Mouse (Mus musculus) forebrain, postnatal 0 days (tissue): ENCODE measurements at regions not wholly inside any gene's neighbourhood (a gene's known extent, or its start where the extent isn't known, plus 50 kb on each side); places are given as distances from the start of the nearest gene placed in this dataset.

Experiments
- ATAC-seq: fragments of 200-750 bp; cut with Nextera tagmentation; 2 replicates; pipeline ENCODE4 v1.8.0; 2017; ENCODE audit warnings: mild to moderate bottlenecking, moderate library complexity
- DNase-seq: peaks from one replicate; pipeline ENCODE4 v3.0.0-alpha.2; 2015
- H3K27ac ChIP-seq: fragments of 300-500 bp; sonication (generic); 2 replicates; pipeline ENCODE4 v1.5.1; 2014; ENCODE audit warnings: low read depth, mild to moderate bottlenecking, antibody characterized with exemption, low read length, moderate library complexity, mixed read lengths
- H3K27me3 ChIP-seq: fragments of 300-500 bp; sonication (generic); 2 replicates; pipeline ENCODE4 v1.6.1; 2014; ENCODE audit warnings: mild to moderate bottlenecking, low read length, mixed read lengths; ENCODE audit not compliant: insufficient read depth
- H3K36me3 ChIP-seq: fragments of 300-500 bp; sonication (generic); 2 replicates; pipeline ENCODE4 v1.6.1; 2014; ENCODE audit warnings: mild to moderate bottlenecking, moderate library complexity; ENCODE audit not compliant: insufficient read depth
- H3K4me1 ChIP-seq: fragments of 300-500 bp; sonication (generic); 2 replicates; pipeline ENCODE4 v1.6.1; 2014; ENCODE audit warnings: antibody characterized with exemption; ENCODE audit not compliant: insufficient read depth
- H3K4me2 ChIP-seq: fragments of 300-500 bp; sonication (generic); 2 replicates; pipeline ENCODE4 v1.6.1; 2014; ENCODE audit warnings: low read depth, mild to moderate bottlenecking, moderate library complexity
- H3K4me3 ChIP-seq: fragments of 300-500 bp; sonication (generic); 2 replicates; pipeline ENCODE4 v1.5.1; 2014; ENCODE audit warnings: low read depth, low read length, mixed read lengths
- H3K9ac ChIP-seq: fragments of 300-500 bp; sonication (generic); 2 replicates; pipeline ENCODE4 v1.6.1; 2014; ENCODE audit warnings: mild to moderate bottlenecking
- H3K9me3 ChIP-seq: fragments of 300-500 bp; sonication (generic); 2 replicates; pipeline ENCODE4 v1.6.1; 2016; ENCODE audit warnings: low read length
- CTCF ChIP-seq: sonication (generic); IDR thresholded peaks from 2 replicates; pipeline ENCODE4 v1.5.1; 2016; ENCODE audit warnings: antibody characterized with exemption, control low read depth, low read depth
- WGBS: fragments of 180-500 bp; shearing (Covaris S2); extraction: QIAGEN DNeasy Blood & Tissue Kit; methylation state at CpG from one replicate; pipeline ENCODE4 v1.1.7; 2014; 5-methylcytosine and 5-hydroxymethylcytosine counted together

DNA sequence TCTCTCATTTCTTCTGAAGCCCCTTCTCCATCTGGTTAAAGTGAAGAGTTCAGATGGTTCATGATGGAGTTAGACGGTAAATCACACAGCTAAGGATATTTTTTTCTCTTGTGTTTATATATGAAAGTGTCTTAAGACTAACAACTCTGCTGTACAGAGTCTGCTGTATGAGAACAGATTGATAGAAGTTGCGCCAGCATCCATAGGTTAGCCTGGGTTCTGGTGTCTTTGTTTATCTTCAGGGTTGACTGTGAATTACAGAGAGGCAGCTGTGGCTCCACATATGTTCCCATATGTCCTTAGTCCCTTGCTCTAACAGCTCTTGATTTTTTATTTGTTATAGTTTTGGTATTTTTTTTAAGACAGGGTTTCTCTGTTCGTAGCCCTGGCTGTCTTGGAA is 334.9 kb upstream of the Api5 start:
- Histone ChIP-seq H3K4me3 (no peak overlapping the region), H3K4me2 (no peak overlapping the region), H3K9ac (no peak overlapping the region), H3K27me3 (no peaks in the 10 kb centered on the region), H3K27ac (no peak overlapping the region), H3K9me3 (no peaks in the 10 kb centered on the region), H3K36me3 (no peaks in the 10 kb centered on the region), H3K4me1 (no peaks in the 10 kb centered on the region)
- peak; percentile 90 for ATAC-seq
- DNase-seq, result peak; percentile 45
- WGBS, result 64% methylated on average over 3 of the region's 3 CpGs
- no peak for TF ChIP-seq CTCF

GRCm38 (mm10) chr2:94772268-94772667 is 334.3 kb upstream of the Api5 start:
- Histone ChIP-seq H3K9me3 (no peaks in the 10 kb centered on the region), H3K4me3 (no peak overlapping the region), H3K4me2 (no peak overlapping the region), H3K36me3 (no peaks in the 10 kb centered on the region), H3K9ac (no peak overlapping the region), H3K4me1 (no peaks in the 10 kb centered on the region), H3K27ac (no peak overlapping the region), H3K27me3 (no peaks in the 10 kb centered on the region)
- no peak for TF ChIP-seq CTCF
- WGBS, result 60% methylated on average over 4 of the region's 4 CpGs
- no peak for ATAC-seq
- no peak for DNase-seq

GRCm38 (mm10) chr2:94766524-94766923 is 328.6 kb upstream of the Api5 start:
- Histone ChIP-seq H3K4me1 (0 out of 2 replicates have a peak, but pooled peaks cover 6% of the 10 kb centered on the region), H3K36me3 (no peaks in the 10 kb centered on the region), H3K4me3 (no peak overlapping the region), H3K27me3 (no peaks in the 10 kb centered on the region), H3K9me3 (no peaks in the 10 kb centered on the region), H3K9ac (no peak overlapping the region), H3K27ac (no peak overlapping the region), H3K4me2 (no peak overlapping the region)
- DNase-seq, result no peak
- no peak for ATAC-seq
- peak; percentile 31; the same call in 1 of the 2 replicates for TF ChIP-seq CTCF
- WGBS, result 96% methylated on average over 2 of the region's 2 CpGs

DNA sequence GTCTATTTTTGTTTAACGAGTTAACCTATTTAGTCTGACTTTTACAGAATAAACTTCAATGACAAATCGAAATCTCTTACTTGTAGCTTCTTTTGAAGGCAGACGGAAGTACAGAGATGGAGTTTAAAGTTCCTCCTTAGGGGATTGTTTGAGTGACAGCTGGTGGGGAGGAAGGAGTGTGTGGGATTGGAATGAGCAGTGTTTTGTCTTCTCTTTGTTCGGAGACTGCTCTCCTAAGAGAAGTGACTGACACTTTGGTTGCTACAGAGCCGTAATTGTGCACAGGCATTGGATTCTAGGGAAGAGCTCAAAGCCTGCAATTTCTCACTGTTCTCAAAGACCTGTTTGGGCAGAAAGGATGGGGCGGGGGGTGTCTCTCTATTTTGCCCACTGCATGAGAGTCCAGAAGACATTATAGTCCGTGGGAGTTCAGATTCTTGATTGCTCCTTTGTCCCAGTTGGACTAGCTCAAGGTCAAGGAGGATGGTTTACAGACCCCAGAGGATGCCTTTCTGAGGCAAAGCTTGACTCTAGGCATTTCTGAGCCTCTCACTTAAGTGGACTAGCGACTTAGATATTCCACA is 327.0 kb upstream of the Api5 start:
- ATAC-seq (peak; percentile 93), DNase-seq (peak; percentile 41)
- Histone ChIP-seq H3K27me3 (no peaks in the 10 kb centered on the region), H3K4me1 (0 out of 2 replicates have a peak, but pooled peaks cover 6% of the 10 kb centered on the region), H3K4me3 (no peak overlapping the region), H3K36me3 (no peaks in the 10 kb centered on the region), H3K9me3 (no peaks in the 10 kb centered on the region), H3K4me2 (no peak overlapping the region), H3K27ac (no peak overlapping the region), H3K9ac (no peak overlapping the region)
- no peak for TF ChIP-seq CTCF
- whole genome bisulfite sequencing, result 8% methylated on average over 8 of the region's 8 CpGs

- peak; percentile 52; the same call in 1 of the 2 replicates for ATAC-seq
- H3K36me3 ChIP-seq, result no peaks in the 10 kb centered on the region
- 5% methylated on average over 3 of the region's 3 CpGs for WGBS
- H3K27ac ChIP-seq, result no peak overlapping the region
- TF ChIP-seq CTCF, result peak; percentile 41
- no peaks in the 10 kb centered on the region for H3K9me3 ChIP-seq
- no peak overlapping the region for H3K9ac ChIP-seq
- 0 out of 2 replicates have a peak, but pooled peaks cover 6% of the 10 kb centered on the region for H3K4me1 ChIP-seq
- no peak overlapping the region for H3K4me2 ChIP-seq
- H3K4me3 ChIP-seq, result no peak overlapping the region
- H3K27me3 ChIP-seq, result no peaks in the 10 kb centered on the region
- peak; percentile 17 for DNase-seq
Observed at GRCm38 (mm10) chr2:94764451-94764850, 326.5 kb upstream of the Api5 start.

DNA sequence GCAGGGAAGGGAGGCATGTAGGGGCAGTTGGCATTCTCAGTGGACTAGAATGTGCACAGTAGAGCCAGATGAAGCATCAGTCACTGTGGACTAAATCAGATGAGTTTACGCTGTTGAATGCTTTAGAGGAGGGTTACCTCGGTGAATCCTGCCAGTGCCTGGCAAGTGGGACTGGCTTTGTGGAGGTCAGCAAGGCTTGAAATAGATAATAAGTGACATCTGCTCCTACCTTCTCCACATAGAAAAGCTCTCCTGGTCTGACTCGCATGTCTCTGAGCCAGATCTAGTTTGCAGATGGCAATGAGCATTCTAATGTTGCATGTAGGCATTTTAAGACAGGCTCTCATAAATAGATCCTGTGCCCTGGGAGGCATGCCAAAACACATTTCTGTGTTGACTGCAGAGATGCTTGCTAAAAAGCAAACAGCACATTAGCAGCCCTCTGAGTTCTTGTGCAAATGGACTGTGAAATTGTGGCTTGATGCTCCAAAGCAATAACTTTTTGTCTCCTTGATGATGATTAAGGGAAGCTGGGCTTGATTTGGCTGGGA is 310.3 kb upstream of the Api5 start:
- Histone ChIP-seq H3K4me1 (no peaks in the 10 kb centered on the region), H3K27me3 (no peaks in the 10 kb centered on the region), H3K9ac (no peak overlapping the region), H3K4me2 (no peak overlapping the region), H3K27ac (no peak overlapping the region), H3K9me3 (no peaks in the 10 kb centered on the region), H3K36me3 (no peaks in the 10 kb centered on the region), H3K4me3 (no peak overlapping the region)
- no peak for TF ChIP-seq CTCF
- 61% methylated on average over 3 of the region's 3 CpGs for WGBS
- ATAC-seq, result peak; percentile 42
- peak; percentile 58 for DNase-seq

GRCm38 (mm10) chr2:94729791-94730190 is 291.9 kb upstream of the Api5 start:
- Histone ChIP-seq H3K4me3 (no peak overlapping the region), H3K36me3 (no peaks in the 10 kb centered on the region), H3K4me1 (no peaks in the 10 kb centered on the region), H3K4me2 (no peak overlapping the region), H3K9ac (no peak overlapping the region), H3K27ac (no peak overlapping the region), H3K9me3 (no peaks in the 10 kb centered on the region), H3K27me3 (no peaks in the 10 kb centered on the region)
- no peak for TF ChIP-seq CTCF
- no peak for DNase-seq
- WGBS, result 83% methylated on average over 5 of the region's 5 CpGs
- ATAC-seq, result no peak
